Mouse (Mus musculus) small intestine, adult 2 months (tissue): Measurements from ENCODE around the gene Gm21954. TPM values are rescaled to one million over a fixed set of nuclear protein-coding genes. Genes with fewer than 3 reads are reported as not detected.

Experiments used
- H3K27ac ChIP-seq: fragments of 200-500 bp; 2 replicates; pipeline ENCODE4 v1.5.1; 2012; ENCODE audit warnings: low read depth, low read length, control low read depth, inconsistent platforms; ENCODE audit not compliant: insufficient read depth
- H3K27me3 ChIP-seq: fragments of 200-500 bp; 2 replicates; pipeline ENCODE4 v1.6.1; 2012; ENCODE audit warnings: mild to moderate bottlenecking, moderate library complexity, low read length, inconsistent platforms; ENCODE audit not compliant: control insufficient read depth, insufficient read depth
- H3K36me3 ChIP-seq: fragments of 200-500 bp; 2 replicates; pipeline ENCODE4 v1.6.1; 2012; ENCODE audit warnings: mild to moderate bottlenecking, low read length, control low read depth, inconsistent platforms; ENCODE audit not compliant: control insufficient read depth, insufficient read depth
- H3K4me1 ChIP-seq: fragments of 200-500 bp; 2 replicates; pipeline ENCODE4 v1.6.1; 2012; ENCODE audit warnings: low read length, inconsistent platforms, mixed read lengths; ENCODE audit not compliant: control insufficient read depth, insufficient read depth, insufficient read length
- H3K4me3 ChIP-seq: fragments of 200-500 bp; 2 replicates; pipeline ENCODE4 v1.5.1; 2012; ENCODE audit warnings: low read depth, mild to moderate bottlenecking, control low read depth, inconsistent platforms, low read length, moderate library complexity
- CTCF ChIP-seq: fragments of 200-500 bp; IDR thresholded peaks from 2 replicates; pipeline ENCODE4 v1.5.1; 2012; ENCODE audit warnings: low read depth, mild to moderate bottlenecking, control low read depth, inconsistent platforms, low read length, moderate library complexity, mixed read lengths; ENCODE audit not compliant: insufficient replicate concordance, insufficient read length; ENCODE audit errors: extremely low read depth
- POLR2A ChIP-seq: fragments of 200-500 bp; IDR thresholded peaks from 2 replicates; pipeline ENCODE4 v1.6.1; 2012; ENCODE audit warnings: low read depth, mild to moderate bottlenecking, control low read depth, inconsistent platforms, low read length, moderate library complexity
- WGBS: fragments of 180-500 bp; shearing (Covaris S2); methylation state at CpG from one replicate; pipeline ENCODE4 v1.1.7; 2018; 5-methylcytosine and 5-hydroxymethylcytosine counted together
- polyA plus RNA-seq: library from polyadenylated mRNA; depleted of rRNA; stranded (reverse); fragments of >200 nt; gene quantifications from 2 replicates; pipeline ENCODE4 v1.2.3, GENCODE M21; 2012

Gene Gm21954
- polyA plus RNA-seq, 1 experiment, result not detected

- Histone ChIP-seq H3K4me3 (no peak overlapping the region), H3K27ac (no peak overlapping the region), H3K4me1 (no peaks in the 10 kb centered on the region), H3K36me3 (no peaks in the 10 kb centered on the region), H3K27me3 (no peaks in the 10 kb centered on the region)
- WGBS, result 29% methylated on average over 1 of the region's 1 CpGs
- TF ChIP-seq POLR2A, result no peak
Observed at GRCm38 (mm10) chr3:55481140-55481539, 9.1 kb upstream of the Gm21954 start.

- Histone ChIP-seq H3K36me3 (no peaks in the 10 kb centered on the region), H3K27ac (no peak overlapping the region), H3K27me3 (no peaks in the 10 kb centered on the region), H3K4me3 (no peak overlapping the region), H3K4me1 (no peaks in the 10 kb centered on the region)
- TF ChIP-seq CTCF (no peak), POLR2A (no peak)
- WGBS, result 53% methylated on average over 4 of the region's 4 CpGs
Observed at GRCm38 (mm10) chr3:55479306-55479705, 7.3 kb upstream of the Gm21954 start.

DNA sequence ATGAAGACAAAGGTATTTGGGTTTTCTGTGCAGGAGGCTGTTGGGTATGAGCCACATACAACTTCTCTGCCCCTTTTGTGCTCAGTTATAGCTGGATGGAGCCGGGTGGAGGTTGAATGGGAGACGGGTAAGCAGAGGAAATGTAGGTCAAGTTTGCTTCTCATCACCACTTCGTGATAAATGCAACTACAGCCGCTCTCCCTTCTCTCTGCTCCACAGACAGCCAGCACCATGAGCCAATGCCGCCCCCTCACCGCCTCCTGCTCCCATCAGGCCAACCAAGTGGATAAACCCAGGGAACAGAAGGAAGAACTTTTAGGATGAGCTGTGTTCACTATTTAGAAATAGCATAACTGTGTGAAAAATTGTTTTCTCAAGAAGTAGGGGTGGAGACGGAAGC lies 4.7 kb upstream of the Gm21954 start:
- TF ChIP-seq CTCF (no peak), POLR2A (no peak)
- H3K27ac ChIP-seq, result no peak overlapping the region
- H3K27me3 ChIP-seq, result no peaks in the 10 kb centered on the region
- WGBS, result 88% methylated on average over 7 of the region's 7 CpGs
- H3K4me3 ChIP-seq, result no peak overlapping the region
- H3K4me1 ChIP-seq, result no peaks in the 10 kb centered on the region
- H3K36me3 ChIP-seq, result no peaks in the 10 kb centered on the region

- TF ChIP-seq POLR2A (no peak), CTCF (no peak)
- Histone ChIP-seq H3K4me1 (no peaks in the 10 kb centered on the region), H3K36me3 (no peaks in the 10 kb centered on the region), H3K27ac (no peak overlapping the region), H3K27me3 (no peaks in the 10 kb centered on the region), H3K4me3 (no peak overlapping the region)
- 80% methylated on average over 6 of the region's 6 CpGs for WGBS
Observed at GRCm38 (mm10) chr3:55473146-55473545, 1.1 kb upstream of the Gm21954 start.

DNA sequence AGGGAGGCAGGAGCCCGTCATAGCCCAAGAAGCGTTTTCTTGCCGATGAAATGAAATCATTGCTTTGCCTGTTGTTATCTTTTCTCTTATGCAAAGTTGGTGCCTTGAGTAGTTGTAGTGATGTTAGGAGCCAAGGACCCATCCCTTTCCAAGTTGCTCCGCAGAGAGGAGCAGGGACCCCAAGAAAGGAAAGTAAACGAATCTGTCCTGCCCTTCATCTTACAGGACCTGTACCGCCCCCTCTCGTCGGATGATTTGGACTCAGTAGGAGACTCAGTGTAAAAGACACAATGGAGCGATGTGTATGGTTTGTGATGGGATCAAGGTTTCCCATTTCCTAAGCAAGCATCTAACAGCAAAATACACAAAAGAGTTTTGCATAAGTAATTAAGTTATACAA lies 5.7 kb downstream of the Gm21954 start:
- 77% methylated on average over 9 of the region's 9 CpGs for WGBS
- no peak for TF ChIP-seq CTCF
- no peak for TF ChIP-seq POLR2A
- no peak overlapping the region for H3K4me3 ChIP-seq
- no peaks in the 10 kb centered on the region for H3K36me3 ChIP-seq
- H3K27ac ChIP-seq, result no peak overlapping the region
- no peaks in the 10 kb centered on the region for H3K4me1 ChIP-seq
- no peaks in the 10 kb centered on the region for H3K27me3 ChIP-seq

DNA sequence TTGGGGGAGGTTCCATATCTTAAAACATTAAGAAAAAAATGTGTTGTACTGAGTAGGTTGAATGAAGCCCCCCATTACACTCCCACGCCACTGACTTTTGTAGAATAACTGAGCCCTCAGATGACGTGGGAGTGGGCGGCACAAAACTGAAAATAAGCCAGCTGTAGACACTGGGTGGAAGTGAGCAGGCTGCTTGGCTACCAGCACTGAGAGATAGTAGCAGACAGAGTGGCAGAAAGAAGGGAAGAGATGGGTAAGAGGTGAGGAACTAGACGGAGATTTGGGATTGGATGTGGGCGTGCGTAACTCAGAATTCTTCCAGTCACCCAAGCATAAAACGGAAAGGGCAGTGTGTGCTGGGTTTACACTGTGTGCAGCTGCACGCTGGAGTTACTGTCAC lies 6.2 kb downstream of the Gm21954 start:
- H3K27me3 ChIP-seq, result no peaks in the 10 kb centered on the region
- no peak overlapping the region for H3K27ac ChIP-seq
- no peak for TF ChIP-seq POLR2A
- TF ChIP-seq CTCF, result no peak
- WGBS, result 82% methylated on average over 8 of the region's 8 CpGs
- H3K36me3 ChIP-seq, result no peaks in the 10 kb centered on the region
- H3K4me3 ChIP-seq, result no peak overlapping the region
- H3K4me1 ChIP-seq, result no peaks in the 10 kb centered on the region

GRCm38 (mm10) chr3:55464226-55464625 lies 7.8 kb downstream of the Gm21954 start:
- Histone ChIP-seq H3K27ac (no peak overlapping the region), H3K27me3 (no peaks in the 10 kb centered on the region), H3K4me1 (no peaks in the 10 kb centered on the region), H3K36me3 (no peaks in the 10 kb centered on the region), H3K4me3 (no peak overlapping the region)
- no peak for TF ChIP-seq POLR2A
- TF ChIP-seq CTCF, result no peak
- 75% methylated on average over 3 of the region's 3 CpGs for WGBS

- H3K36me3 ChIP-seq, result no peaks in the 10 kb centered on the region
- no peaks in the 10 kb centered on the region for H3K4me1 ChIP-seq
- no peak overlapping the region for H3K4me3 ChIP-seq
- H3K27me3 ChIP-seq, result no peaks in the 10 kb centered on the region
- no peak overlapping the region for H3K27ac ChIP-seq
- TF ChIP-seq CTCF (no peak), POLR2A (no peak)
- WGBS, result 90% methylated on average over 4 of the region's 4 CpGs
Observed at GRCm38 (mm10) chr3:55462904-55463668, 8.9 kb downstream of the Gm21954 start.
